Mouse (Mus musculus) left cerebral cortex, adult 9 months (tissue): ENCODE data around the gene Il1rn.

ENCODE experiments used
- DNase-seq, 2 experiments: peaks; one replicate each; pipeline ENCODE4 v3.0.0; 2022; ENCODE audit warnings: low spot score in 2 of 2

Il1rn gene

GRCm38 (mm10) chr2:24336545-24336944 lies at the start of gene Il1rn:
Gene Il1rn (plus strand): TSS chr2:24336853.
- no peak for DNase-seq

GRCm38 (mm10) chr2:24290896-24291295 lies 45.8 kb upstream of the Il1rn start, which contains the start of gene Il1f10:
Gene Il1f10 (plus strand): TSS chr2:24291196.
- DNase-seq = no peak

- DNase-seq = no peak
These were observed 42.0 kb upstream of the Il1rn start for GRCm38 (mm10) chr2:24294616-24295015.

- peak in 1 of 2 experiments; percentile 52 for DNase-seq
These were observed 39.8 kb upstream of the Il1rn start for GRCm38 (mm10) chr2:24296837-24297236.

GRCm38 (mm10) chr2:24311302-24312001 lies 25.2 kb upstream of the Il1rn start:
- DNase-seq = no peak

GRCm38 (mm10) chr2:24316919-24317318 lies 19.7 kb upstream of the Il1rn start:
- DNase-seq = no peak

- DNase-seq = no peak
These were observed 18.6 kb upstream of the Il1rn start for GRCm38 (mm10) chr2:24317919-24318598.

GRCm38 (mm10) chr2:24335333-24335732 lies 1.3 kb upstream of the Il1rn start:
- no peak for DNase-seq

- DNase-seq = no peak
These were observed 4.8 kb downstream of the Il1rn start for GRCm38 (mm10) chr2:24341395-24341885.

GRCm38 (mm10) chr2:24344619-24345018 lies 8.0 kb downstream of the Il1rn start:
- DNase-seq = no peak

GRCm38 (mm10) chr2:24345056-24345455 lies 8.4 kb downstream of the Il1rn start:
- DNase-seq = no peak

GRCm38 (mm10) chr2:24347926-24348325 lies 11.3 kb downstream of the Il1rn start:
- no peak for DNase-seq

GRCm38 (mm10) chr2:24351159-24351558 lies 14.5 kb downstream of the Il1rn start:
- no peak for DNase-seq

GRCm38 (mm10) chr2:24353042-24353441 lies 16.4 kb downstream of the Il1rn start:
- no peak for DNase-seq

GRCm38 (mm10) chr2:24357642-24358041 lies 21.0 kb downstream of the Il1rn start:
- DNase-seq = peak in 1 of 2 experiments; percentile 21

GRCm38 (mm10) chr2:24359347-24359746 lies 22.7 kb downstream of the Il1rn start:
- DNase-seq = no peak

GRCm38 (mm10) chr2:24363818-24364217 lies 27.2 kb downstream of the Il1rn start:
- no peak for DNase-seq

GRCm38 (mm10) chr2:24366214-24366975 lies 29.7 kb downstream of the Il1rn start:
- no peak for DNase-seq

GRCm38 (mm10) chr2:24367030-24367894 lies 30.6 kb downstream of the Il1rn start, which contains the start of gene Psd4:
Gene Psd4 (plus strand): TSS chr2:24367580.
- DNase-seq = no peak

GRCm38 (mm10) chr2:24367895-24368261 lies 31.2 kb downstream of the Il1rn start:
- no peak for DNase-seq

- DNase-seq = no peak
These were observed 42.2 kb downstream of the Il1rn start for GRCm38 (mm10) chr2:24378747-24379450.
